Mouse (Mus musculus) liver, embryonic 11.5 days (tissue): ENCODE data around the gene Dnali1. TPM values are rescaled to one million over a fixed set of nuclear protein-coding genes. Genes with fewer than 3 reads are reported as not detected.
A peak's percentile ranks its signal among the peaks of the same experiment; 100 is the strongest.

Experiments used
- ATAC-seq: fragments of 200-750 bp; cut with Nextera tagmentation; replicated peaks from 2 replicates; pipeline ENCODE4 v1.8.0; 2017; ENCODE audit warnings: moderate number of reproducible peaks, mild to moderate bottlenecking, moderate TSS enrichment, moderate library complexity; ENCODE audit not compliant: low FRiP score
- DNase-seq: peaks from one replicate; pipeline ENCODE4 v3.0.0-alpha.2; 2017; ENCODE audit warnings: low spot score
- H3K27ac ChIP-seq: fragments of 300-500 bp; sonication (generic); 2 replicates; pipeline ENCODE4 v1.5.1; 2014; ENCODE audit warnings: mild to moderate bottlenecking, low read depth, low read length, control low read depth
- H3K27me3 ChIP-seq: fragments of 300-500 bp; sonication (generic); replicated peaks from 2 replicates; pipeline ENCODE4 v1.6.1; 2014; ENCODE audit warnings: low read length, mixed read lengths; ENCODE audit not compliant: control insufficient read depth, insufficient read depth
- H3K36me3 ChIP-seq: fragments of 300-500 bp; sonication (generic); 2 replicates; pipeline ENCODE4 v1.6.1; 2014; ENCODE audit warnings: mild to moderate bottlenecking, low read length, moderate library complexity, mixed read lengths; ENCODE audit not compliant: control insufficient read depth, insufficient read depth
- H3K4me1 ChIP-seq: fragments of 300-500 bp; sonication (generic); replicated peaks from 2 replicates; pipeline ENCODE4 v1.6.1; 2014; ENCODE audit warnings: low read length, mixed read lengths; ENCODE audit not compliant: control insufficient read depth, insufficient read depth
- H3K4me2 ChIP-seq: fragments of 300-500 bp; sonication (generic); 2 replicates; pipeline ENCODE4 v1.6.1; 2014; ENCODE audit warnings: mild to moderate bottlenecking, control low read depth, moderate library complexity
- H3K4me3 ChIP-seq: fragments of 300-500 bp; sonication (generic); 2 replicates; pipeline ENCODE4 v1.5.1; 2014; ENCODE audit warnings: low read depth, low read length, control low read depth
- H3K9ac ChIP-seq: fragments of 300-500 bp; sonication (generic); 2 replicates; pipeline ENCODE4 v1.6.1; 2014; ENCODE audit warnings: low read depth, low read length, control low read depth
- H3K9me3 ChIP-seq: fragments of 300-500 bp; sonication (generic); 2 replicates; pipeline ENCODE4 v1.6.1; 2016; ENCODE audit warnings: low read length, inconsistent platforms, mixed read lengths; ENCODE audit not compliant: control insufficient read depth
- WGBS: fragments of 180-500 bp; shearing (Covaris S2); extraction: QIAGEN DNeasy Blood & Tissue Kit; methylation state at CpG from one replicate; pipeline ENCODE4 v1.1.7; 2014; 5-methylcytosine and 5-hydroxymethylcytosine counted together
- polyA plus RNA-seq: library from polyadenylated mRNA; unstranded; fragments of >200 nt; fragmentation: Nextera tagmentation; extraction: Ambion mirVana; gene quantifications from 2 replicates; pipeline ENCODE4 v1.2.1, GENCODE M21; 2014

The Dnali1 gene
- polyA plus RNA-seq, 1 experiment from 2014 or later = 0.07 TPM

GRCm38 (mm10) chr4:125057273-125057672 lies 8.2 kb downstream of the Dnali1 start:
- 17% methylated on average over 3 of the region's 3 CpGs for WGBS
- ATAC-seq = no peak
- H3K27me3 ChIP-seq = no peaks in the 10 kb centered on the region

DNA sequence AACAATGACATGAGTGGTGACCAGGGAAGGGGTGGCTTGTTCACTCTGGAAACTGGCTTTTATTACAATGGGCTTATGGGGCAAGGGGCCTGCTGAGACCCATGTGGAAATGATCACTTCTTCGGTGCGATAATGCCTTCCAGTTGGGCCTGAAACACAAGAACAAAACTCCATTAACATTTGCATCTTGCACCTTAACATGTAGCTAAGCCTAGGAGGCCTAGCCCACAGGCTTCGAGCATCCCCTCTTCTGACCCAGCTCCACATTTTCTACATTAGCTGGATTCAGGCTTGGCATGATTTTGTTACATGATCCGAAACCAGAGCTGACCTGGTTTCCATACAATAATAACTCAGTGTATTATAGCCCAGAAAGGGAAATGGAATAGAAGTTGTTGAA lies 9.0 kb downstream of the Dnali1 start:
- DNase-seq (no peak), ATAC-seq (no peak)
- Histone ChIP-seq H3K9ac (no peak overlapping the region), H3K4me3 (no peak overlapping the region), H3K9me3 (no peaks in the 10 kb centered on the region), H3K27ac (no peak overlapping the region), H3K4me2 (no peak overlapping the region), H3K4me1 (peaks cover 3% of the 10 kb centered on the region; the same call in 1 of the 2 replicates), H3K27me3 (no peaks in the 10 kb centered on the region), H3K36me3 (peaks cover 31% of the 10 kb centered on the region)
- whole genome bisulfite sequencing = 87% methylated on average over 4 of the region's 4 CpGs

More at GRCm38 (mm10) chr4:125057273-125057672, 8.2 kb downstream of the Dnali1 start:
- Histone ChIP-seq H3K27ac (no peak overlapping the region), H3K9me3 (no peaks in the 10 kb centered on the region), H3K4me3 (no peak overlapping the region), H3K4me1 (peaks cover 3% of the 10 kb centered on the region; the same call in 1 of the 2 replicates), H3K4me2 (no peak overlapping the region), H3K9ac (no peak overlapping the region), H3K36me3 (peaks cover 28% of the 10 kb centered on the region)
- DNase-seq = no peak

GRCm38 (mm10) chr4:125055385-125055784 lies 10.1 kb downstream of the Dnali1 start:
- H3K27me3 ChIP-seq = no peaks in the 10 kb centered on the region
- no peak overlapping the region for H3K4me3 ChIP-seq
- peaks cover 3% of the 10 kb centered on the region; the same call in 1 of the 2 replicates for H3K4me1 ChIP-seq
- no peak overlapping the region for H3K27ac ChIP-seq
- H3K9me3 ChIP-seq = no peaks in the 10 kb centered on the region
- no peak overlapping the region for H3K9ac ChIP-seq
- 83% methylated on average over 9 of the region's 9 CpGs for whole genome bisulfite sequencing
- ATAC-seq = no peak
- DNase-seq = no peak
- H3K36me3 ChIP-seq = peaks cover 38% of the 10 kb centered on the region
- H3K4me2 ChIP-seq = no peak overlapping the region

- no peak for ATAC-seq
Observed at GRCm38 (mm10) chr4:125044454-125044853, 21.0 kb downstream of the Dnali1 start.

GRCm38 (mm10) chr4:125034341-125034740 lies 31.2 kb downstream of the Dnali1 start:
- WGBS = 92% methylated on average over 4 of the region's 4 CpGs
- Histone ChIP-seq H3K9ac (no peak overlapping the region), H3K27ac (no peak overlapping the region), H3K9me3 (no peaks in the 10 kb centered on the region), H3K4me3 (no peak overlapping the region), H3K36me3 (peaks cover 16% of the 10 kb centered on the region), H3K4me1 (peaks cover 29% of the 10 kb centered on the region), H3K27me3 (no peaks in the 10 kb centered on the region), H3K4me2 (no peak overlapping the region)
- ATAC-seq (no peak), DNase-seq (no peak)

More at GRCm38 (mm10) chr4:125044454-125044853, 21.0 kb downstream of the Dnali1 start:
- Histone ChIP-seq H3K4me2 (no peak overlapping the region), H3K27ac (no peak overlapping the region), H3K9me3 (no peaks in the 10 kb centered on the region), H3K9ac (no peak overlapping the region), H3K4me3 (no peak overlapping the region), H3K4me1 (no peaks in the 10 kb centered on the region), H3K27me3 (no peaks in the 10 kb centered on the region), H3K36me3 (peaks cover 62% of the 10 kb centered on the region)
- DNase-seq = no peak
- 86% methylated on average over 7 of the region's 7 CpGs for WGBS

- Histone ChIP-seq H3K4me1 (peaks cover 8% of the 10 kb centered on the region), H3K27me3 (0 out of 2 replicates have a peak, but pooled peaks cover 2% of the 10 kb centered on the region), H3K4me3 (peak overlapping the region; percentile 78), H3K36me3 (peaks cover 1% of the 10 kb centered on the region; the same call in 1 of the 2 replicates), H3K9ac (peak overlapping the region; percentile 82), H3K4me2 (peak overlapping the region; percentile 83), H3K9me3 (no peaks in the 10 kb centered on the region), H3K27ac (no peak overlapping the region)
- under 1% methylated on average over 50 of the region's 50 CpGs for WGBS
- DNase-seq (peak; percentile 88), ATAC-seq (peak; percentile 99)
Observed at GRCm38 (mm10) chr4:125029891-125030614, 35.5 kb downstream of the Dnali1 start.

DNA sequence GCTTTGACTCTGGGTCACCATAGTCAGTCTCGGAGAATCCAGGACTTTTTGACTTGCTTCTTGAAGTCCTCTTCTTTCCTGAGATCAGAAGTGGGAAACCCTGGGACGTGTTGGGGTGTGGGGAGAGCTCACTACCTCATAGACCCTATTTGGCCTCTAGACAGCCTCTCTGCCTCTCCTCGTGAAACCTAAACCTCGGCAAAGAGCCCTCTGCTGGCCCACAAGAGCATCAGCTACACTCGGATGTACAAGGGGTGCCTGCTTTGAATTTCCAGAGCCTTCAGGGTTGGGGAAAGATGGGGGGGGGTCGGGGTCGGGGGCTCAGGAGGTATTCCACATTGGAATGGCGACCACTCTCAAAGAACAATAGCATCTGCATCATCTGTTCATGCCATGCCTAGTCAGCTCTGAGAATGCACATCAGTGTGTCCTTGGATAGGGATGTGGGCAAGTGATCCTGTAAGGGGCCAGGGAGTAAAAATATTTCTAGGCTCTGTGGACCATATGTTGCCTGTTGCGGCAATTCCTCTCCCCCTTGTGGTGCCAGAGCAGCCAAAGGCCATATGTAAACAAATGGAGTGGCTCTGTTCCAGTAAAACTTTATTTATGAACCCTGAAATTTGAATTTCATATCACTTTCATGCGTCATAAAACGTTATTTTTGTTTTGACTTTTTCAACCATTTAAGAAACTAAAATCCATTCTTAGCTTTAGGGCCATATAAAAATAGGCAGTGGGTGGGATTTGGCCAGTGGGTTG lies 44.5 kb downstream of the Dnali1 start:
- no peaks in the 10 kb centered on the region for H3K9me3 ChIP-seq
- no peak for ATAC-seq
- H3K4me1 ChIP-seq = no peaks in the 10 kb centered on the region
- H3K4me2 ChIP-seq = no peak overlapping the region
- H3K36me3 ChIP-seq = no peaks in the 10 kb centered on the region
- DNase-seq = no peak
- no peak overlapping the region for H3K9ac ChIP-seq
- no peak overlapping the region for H3K4me3 ChIP-seq
- no peak overlapping the region for H3K27ac ChIP-seq
- WGBS = 37% methylated on average over 11 of the region's 11 CpGs
- peaks cover 5% of the 10 kb centered on the region; the same call in 1 of the 2 replicates for H3K27me3 ChIP-seq

- Histone ChIP-seq H3K9me3 (no peaks in the 10 kb centered on the region), H3K9ac (no peak overlapping the region), H3K36me3 (no peaks in the 10 kb centered on the region), H3K27me3 (peaks cover 5% of the 10 kb centered on the region), H3K27ac (no peak overlapping the region), H3K4me1 (no peaks in the 10 kb centered on the region), H3K4me3 (no peak overlapping the region), H3K4me2 (no peak overlapping the region)
- WGBS = 80% methylated on average over 11 of the region's 11 CpGs
- DNase-seq (no peak), ATAC-seq (no peak)
Observed at GRCm38 (mm10) chr4:125017431-125017830, 48.1 kb downstream of the Dnali1 start.
